Mouse (Mus musculus) ES-E14 (cell line): ENCODE data around the gene Rab3c. TPM values are rescaled to one million over a fixed set of nuclear protein-coding genes. Genes with fewer than 3 reads are reported as not detected.
A peak's percentile ranks its signal among the peaks of the same experiment; 100 is the strongest.

ENCODE experiments used
- DNase-seq: peaks from one replicate; pipeline ENCODE4 v3.0.0-alpha.2; 2013; ENCODE audit warnings: low read depth, low spot score
- H3K27ac ChIP-seq: 2 replicates; pipeline ENCODE4 v1.5.1; 2012; ENCODE audit warnings: low read depth, mild to moderate bottlenecking, low read length, moderate library complexity, mixed read lengths; ENCODE audit not compliant: poor library complexity, insufficient read depth, severe bottlenecking
- H3K36me3 ChIP-seq: 2 replicates; pipeline ENCODE4 v1.6.1; 2012; ENCODE audit warnings: mild to moderate bottlenecking, low read length, moderate library complexity, mixed read lengths; ENCODE audit not compliant: control insufficient read depth, poor library complexity, insufficient read depth, severe bottlenecking
- H3K4me1 ChIP-seq, 2 experiments: fragments of 150-350 bp in 1 of 2; sonication (generic) in 1 of 2; 2 replicates each; pipeline ENCODE4 v1.6.1; 2012; ENCODE audit warnings: low read length in 2 of 2, mild to moderate bottlenecking in 1 of 2, mixed read lengths in 1 of 2; ENCODE audit not compliant: control insufficient read depth in 2 of 2, insufficient read depth in 2 of 2, poor library complexity in 1 of 2
- H3K4me3 ChIP-seq, 2 experiments: fragments of 150-350 bp in 1 of 2; sonication (generic) in 1 of 2; 2 replicates each; pipeline ENCODE4 v1.5.1; 2012; ENCODE audit warnings: low read length in 2 of 2, low read depth in 1 of 2, mild to moderate bottlenecking in 1 of 2, mixed read lengths in 1 of 2; ENCODE audit not compliant: insufficient read depth in 1 of 2, poor library complexity in 1 of 2, severe bottlenecking in 1 of 2
- H3K9ac ChIP-seq: 2 replicates; pipeline ENCODE4 v1.6.1; 2012; ENCODE audit warnings: low read depth, mild to moderate bottlenecking, low read length, mixed read lengths; ENCODE audit not compliant: poor library complexity, insufficient read depth, severe bottlenecking
- H3K9me3 ChIP-seq: fragments of 150-350 bp; sonication (generic); 2 replicates; pipeline ENCODE4 v1.6.1; 2012; ENCODE audit warnings: low read depth, mild to moderate bottlenecking, low read length; ENCODE audit not compliant: control insufficient read depth, insufficient read depth
- CHD2 ChIP-seq: IDR thresholded peaks from 2 replicates; pipeline ENCODE4 v1.6.1; 2014; ENCODE audit warnings: mild to moderate bottlenecking, low read depth, low read length, inconsistent platforms
- HCFC1 ChIP-seq: IDR thresholded peaks from 2 replicates; pipeline ENCODE4 v1.6.1; 2012; ENCODE audit warnings: low read length, inconsistent platforms, borderline replicate concordance; ENCODE audit not compliant: insufficient read depth
- MAFK ChIP-seq: IDR thresholded peaks from 2 replicates; pipeline ENCODE4 v1.6.1; 2014; ENCODE audit warnings: mild to moderate bottlenecking, low read depth, low read length, inconsistent platforms; ENCODE audit not compliant: insufficient read depth
- ZC3H11A ChIP-seq: IDR thresholded peaks from 2 replicates; pipeline ENCODE4 v1.6.1; 2012; ENCODE audit warnings: low read depth, mild to moderate bottlenecking, inconsistent platforms, low read length, borderline replicate concordance
- ZNF384 ChIP-seq: IDR thresholded peaks from 2 replicates; pipeline ENCODE4 v1.6.1; 2012; ENCODE audit warnings: low read depth, low read length, inconsistent platforms
- in situ Hi-C, 2 experiments: fragments of 600-800 bp; cut with MboI; formaldehyde crosslinking; loops; one replicate each; pipeline ENCODE4 v1.15.1; 2025; ENCODE audit warnings: low sequenced_read_pairs in 2 of 2, inconsistent platforms in 1 of 2; ENCODE audit not compliant: unreplicated experiment in 2 of 2
- total RNA-seq: library from RNA; depleted of rRNA; stranded (reverse); fragments of 300-350 nt; gene quantifications from 2 replicates; pipeline ENCODE4 v1.2.3, GENCODE M21; 2012

Gene Rab3c
- total RNA-seq, 1 experiment, result not detected

GRCm38 (mm10) chr13:110039779-110040498 lies 240.9 kb downstream of the Rab3c start:
- H3K36me3 ChIP-seq, result no peaks in the 10 kb centered on the region
- no peaks in the 10 kb centered on the region for H3K9me3 ChIP-seq
- no peak overlapping the region for H3K9ac ChIP-seq
- in situ Hi-C loops, result loop anchor here in 1 of 2 experiments (25.0 kb wide), 1 partner anchor 428 kb away; no protein-coding TSS in a partner anchor
- no peak overlapping the region for H3K27ac ChIP-seq
- no peak overlapping the region for H3K4me3 ChIP-seq
- DNase-seq, result peak; percentile 41
- peak; percentile 90 for TF ChIP-seq ZNF384
- TF ChIP-seq HCFC1, result no peak
- TF ChIP-seq CHD2, result no peak
- peak; percentile 74 for TF ChIP-seq ZC3H11A
- TF ChIP-seq MAFK, result peak; percentile 41; the same call in 1 of the 2 replicates
- H3K4me1 ChIP-seq, result peaks cover 0 to 3% of the 10 kb centered on the region in 2 experiments; a peak in 2 of 4 replicates

- in situ Hi-C loops, result loop anchor here in 1 of 2 experiments (25.0 kb wide), 1 partner anchor 427 kb away; no protein-coding TSS in a partner anchor
- TF ChIP-seq ZC3H11A, result no peak
- TF ChIP-seq MAFK, result no peak
- TF ChIP-seq ZNF384, result no peak
- no peak for TF ChIP-seq CHD2
- TF ChIP-seq HCFC1, result no peak
- H3K4me3 ChIP-seq, result no peak overlapping the region
Measured at GRCm38 (mm10) chr13:110039170-110039569, 241.6 kb downstream of the Rab3c start.

DNA sequence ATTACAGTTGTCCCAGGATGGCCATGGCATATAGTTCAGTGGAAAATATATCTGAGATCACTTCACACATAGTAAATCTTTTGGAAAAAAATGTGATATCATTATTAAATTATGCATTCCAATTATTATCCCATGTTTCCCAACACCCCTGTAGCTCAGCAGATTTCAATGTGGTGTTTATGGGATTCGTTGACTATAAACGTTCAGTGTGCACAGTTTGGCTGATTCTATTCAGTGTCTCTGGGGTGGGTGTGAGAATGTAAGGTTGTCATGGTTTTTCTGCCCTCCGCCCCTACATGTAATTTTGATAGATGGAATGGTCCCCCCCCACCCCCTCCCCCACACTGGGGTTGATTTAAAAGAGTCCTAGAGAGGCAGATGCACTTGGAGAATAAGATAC lies 242.3 kb downstream of the Rab3c start:
- no peak overlapping the region for H3K27ac ChIP-seq
- no peak overlapping the region for H3K4me3 ChIP-seq
- peaks cover 0 to 3% of the 10 kb centered on the region in 2 experiments; a peak in 2 of 4 replicates for H3K4me1 ChIP-seq
- no peaks in the 10 kb centered on the region for H3K36me3 ChIP-seq
- no peaks in the 10 kb centered on the region for H3K9me3 ChIP-seq
- TF ChIP-seq HCFC1 (no peak), MAFK (no peak), CHD2 (no peak), ZNF384 (no peak), ZC3H11A (no peak)
- no peak for DNase-seq
- H3K9ac ChIP-seq, result no peak overlapping the region
- in situ Hi-C loops, result loop anchor here in 1 of 2 experiments (25.0 kb wide), 1 partner anchor 426 kb away; no protein-coding TSS in a partner anchor

More at GRCm38 (mm10) chr13:110039170-110039569, 241.6 kb downstream of the Rab3c start:
- no peak overlapping the region for H3K27ac ChIP-seq
- no peaks in the 10 kb centered on the region for H3K36me3 ChIP-seq
- H3K9me3 ChIP-seq, result no peaks in the 10 kb centered on the region
- H3K4me1 ChIP-seq, result peaks cover 0 to 3% of the 10 kb centered on the region in 2 experiments; a peak in 2 of 4 replicates
- no peak overlapping the region for H3K9ac ChIP-seq
- DNase-seq, result no peak

DNA sequence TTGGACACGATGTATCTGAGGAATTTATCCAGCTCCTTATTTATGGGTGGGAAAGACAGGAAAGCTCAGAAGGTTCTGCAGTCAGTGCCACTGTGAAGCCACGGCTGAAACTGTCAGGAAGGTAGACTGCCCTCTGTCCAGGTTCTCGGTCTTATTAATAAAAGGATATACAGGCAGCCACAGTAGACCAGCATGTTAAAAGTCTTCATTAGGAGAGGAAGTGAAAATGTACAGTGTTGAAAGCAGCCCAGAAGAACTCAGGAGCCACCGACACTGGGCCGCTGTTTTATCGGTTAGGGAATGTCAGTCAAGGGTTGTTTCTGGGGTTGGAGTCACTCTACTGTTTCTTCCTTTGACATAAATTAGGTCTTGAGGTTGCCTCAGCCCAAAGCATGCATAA lies 245.9 kb downstream of the Rab3c start:
- no peak overlapping the region for H3K4me3 ChIP-seq
- H3K4me1 ChIP-seq, result peaks cover 0 to 7% of the 10 kb centered on the region in 2 experiments; a peak in 3 of 4 replicates
- no peak for DNase-seq
- H3K9ac ChIP-seq, result no peak overlapping the region
- H3K9me3 ChIP-seq, result no peaks in the 10 kb centered on the region
- in situ Hi-C loops, result loop anchor here in 1 of 2 experiments (25.0 kb wide), 1 partner anchor 423 kb away; no protein-coding TSS in a partner anchor
- H3K36me3 ChIP-seq, result no peaks in the 10 kb centered on the region
- H3K27ac ChIP-seq, result no peak overlapping the region
- no peak for TF ChIP-seq HCFC1
- TF ChIP-seq MAFK, result no peak
- TF ChIP-seq ZNF384, result no peak
- TF ChIP-seq CHD2, result no peak
